Mouse (Mus musculus): Measurements from ENCODE around the gene Sorcs1. TPM values are rescaled to one million over a fixed set of nuclear protein-coding genes. Genes with fewer than 3 reads are reported as not detected.

The Sorcs1 gene
- polyA plus RNA-seq, 1 experiment: 0.12 TPM

DNA sequence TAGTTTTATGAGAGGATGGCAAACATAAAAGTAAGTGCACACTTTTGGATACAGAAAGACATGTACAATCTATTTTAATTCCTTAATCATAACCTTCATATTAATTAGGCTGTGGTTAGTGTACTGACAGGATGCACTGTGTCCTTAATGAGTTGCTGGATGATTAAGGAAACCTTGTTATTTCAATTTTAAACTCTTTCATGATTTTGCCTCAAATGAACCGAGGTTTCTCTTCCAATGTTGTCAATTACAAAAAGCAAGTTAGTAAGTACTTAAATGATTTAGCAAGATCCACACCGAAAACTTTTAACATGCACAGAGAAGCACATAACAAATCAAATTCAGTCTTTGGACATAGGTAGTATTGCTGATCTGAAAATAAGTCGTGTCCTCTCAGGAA lies 341.7 kb downstream of the Sorcs1 start:
- WGBS: 70% methylated on average over 3 of the region's 3 CpGs

DNA sequence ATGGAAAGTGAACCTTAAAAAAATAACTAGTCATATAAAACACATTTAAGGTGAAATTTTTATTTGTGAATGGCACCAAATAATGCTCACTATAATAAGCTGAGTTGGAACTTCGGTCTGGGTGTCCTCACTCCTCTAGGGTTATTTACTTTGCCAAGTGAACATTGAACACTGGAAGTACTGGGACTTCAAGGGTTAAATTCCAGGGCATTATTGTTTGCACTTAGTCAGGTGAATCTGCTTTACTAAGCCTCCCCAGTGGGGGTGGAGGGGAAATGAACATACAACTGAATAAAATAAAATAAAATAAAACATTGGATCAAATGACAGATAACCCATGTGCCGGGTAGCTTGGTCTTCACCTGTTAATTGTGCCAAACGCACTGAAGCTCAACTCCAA lies 347.3 kb downstream of the Sorcs1 start:
- DNase-seq: no peak

More for the DNA sequence above, 341.7 kb downstream of the Sorcs1 start:
- DNase-seq: no peak
- H3K4me3 ChIP-seq (replicated peaks; ENCODE audit: extremely low read depth, low read depth, low read length): no peak overlapping the region
- TF ChIP-seq POLR2A (IDR thresholded peaks at IDR 0.05; ENCODE audit: borderline replicate concordance, extremely low read depth, low read depth, low read length): no peak
- no peak for TF ChIP-seq CTCF (IDR thresholded peaks at IDR 0.05; ENCODE audit: insufficient read depth, low read length)
- H3K4me1 ChIP-seq (ENCODE audit: control insufficient read depth, insufficient read depth, low read length): no peaks in the 10 kb centered on the region

DNA sequence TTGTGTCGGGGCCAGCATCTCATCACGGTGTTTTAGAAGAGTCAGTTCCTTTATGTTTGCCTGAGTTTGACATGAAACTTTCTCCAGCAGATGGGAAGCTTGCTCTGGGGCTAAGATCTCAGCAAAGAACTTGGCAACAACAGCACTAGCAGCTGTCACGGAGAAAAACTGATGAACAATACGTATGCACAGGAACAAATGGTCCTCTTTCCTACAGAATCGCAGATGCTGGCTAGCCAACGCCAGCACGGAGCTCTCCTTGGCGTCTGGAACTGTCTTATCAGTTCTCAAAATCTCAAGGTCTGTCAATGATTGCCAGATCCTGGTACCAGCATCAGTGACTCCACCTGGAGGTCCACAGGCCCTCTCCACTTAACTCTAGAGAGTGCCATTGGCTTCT lies 350.6 kb downstream of the Sorcs1 start:
- DNase-seq: no peak
- H3K4me1 ChIP-seq (ENCODE audit: control insufficient read depth, insufficient read depth, low read length): no peaks in the 10 kb centered on the region
- TF ChIP-seq CTCF (IDR thresholded peaks at IDR 0.05; ENCODE audit: insufficient read depth, low read length) (no peak), POLR2A (IDR thresholded peaks at IDR 0.05; ENCODE audit: borderline replicate concordance, extremely low read depth, low read depth, low read length) (no peak)
- no peak overlapping the region for H3K4me3 ChIP-seq (replicated peaks; ENCODE audit: extremely low read depth, low read depth, low read length)
- WGBS: 56% methylated on average over 8 of the region's 8 CpGs

More for the DNA sequence above, 347.3 kb downstream of the Sorcs1 start:
- WGBS: 69% methylated on average over 3 of the region's 3 CpGs
- Histone ChIP-seq H3K4me1 (ENCODE audit: control insufficient read depth, insufficient read depth, low read length) (no peaks in the 10 kb centered on the region), H3K4me3 (replicated peaks; ENCODE audit: extremely low read depth, low read depth, low read length) (no peak overlapping the region)
- TF ChIP-seq POLR2A (IDR thresholded peaks at IDR 0.05; ENCODE audit: borderline replicate concordance, extremely low read depth, low read depth, low read length) (no peak), CTCF (IDR thresholded peaks at IDR 0.05; ENCODE audit: insufficient read depth, low read length) (no peak)

DNA sequence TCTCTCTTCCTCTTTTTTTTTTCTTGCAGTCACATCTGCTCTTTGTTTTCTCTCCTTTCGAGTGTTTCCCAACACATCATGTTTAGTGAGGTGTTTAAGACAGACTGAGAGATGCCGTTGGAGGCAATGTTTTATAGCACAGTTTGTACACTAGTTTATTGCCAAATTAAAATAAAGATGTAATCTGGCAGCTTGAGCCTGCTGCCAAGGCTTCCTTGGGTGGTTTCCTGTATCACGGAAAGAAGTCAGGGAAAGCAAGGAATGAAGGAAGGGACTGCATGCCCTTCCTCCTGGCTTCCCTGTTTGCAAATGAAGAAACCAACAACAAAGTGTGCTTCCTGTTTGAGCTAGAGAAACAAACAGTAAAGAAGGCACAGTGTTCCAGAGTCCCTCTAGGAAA lies 352.3 kb downstream of the Sorcs1 start:
- no peaks in the 10 kb centered on the region for H3K4me1 ChIP-seq (ENCODE audit: control insufficient read depth, insufficient read depth, low read length)
- no peak overlapping the region for H3K4me3 ChIP-seq (replicated peaks; ENCODE audit: extremely low read depth, low read depth, low read length)
- no peak for TF ChIP-seq CTCF (IDR thresholded peaks at IDR 0.05; ENCODE audit: insufficient read depth, low read length)
- no peak for TF ChIP-seq POLR2A (IDR thresholded peaks at IDR 0.05; ENCODE audit: borderline replicate concordance, extremely low read depth, low read depth, low read length)
- WGBS: 58% methylated on average over 3 of the region's 3 CpGs
- no peak for DNase-seq

GRCm38 (mm10) chr19:50325686-50326085 lies 352.8 kb downstream of the Sorcs1 start:
- TF ChIP-seq CTCF (IDR thresholded peaks at IDR 0.05; ENCODE audit: insufficient read depth, low read length) (no peak), POLR2A (IDR thresholded peaks at IDR 0.05; ENCODE audit: borderline replicate concordance, extremely low read depth, low read depth, low read length) (no peak)
- no peaks in the 10 kb centered on the region for H3K4me1 ChIP-seq (ENCODE audit: control insufficient read depth, insufficient read depth, low read length)
- no peak for DNase-seq
- no peak overlapping the region for H3K4me3 ChIP-seq (replicated peaks; ENCODE audit: extremely low read depth, low read depth, low read length)
- 86% methylated on average over 10 of the region's 10 CpGs for WGBS

GRCm38 (mm10) chr19:50307046-50307445 lies 371.4 kb downstream of the Sorcs1 start:
- H3K4me3 ChIP-seq (replicated peaks; ENCODE audit: extremely low read depth, low read depth, low read length): no peak overlapping the region
- no peaks in the 10 kb centered on the region for H3K4me1 ChIP-seq (ENCODE audit: control insufficient read depth, insufficient read depth, low read length)
- TF ChIP-seq POLR2A (IDR thresholded peaks at IDR 0.05; ENCODE audit: borderline replicate concordance, extremely low read depth, low read depth, low read length): no peak
- TF ChIP-seq CTCF (IDR thresholded peaks at IDR 0.05; ENCODE audit: insufficient read depth, low read length): no peak
- WGBS: 67% methylated on average over 2 of the region's 2 CpGs
- no peak for DNase-seq

DNA sequence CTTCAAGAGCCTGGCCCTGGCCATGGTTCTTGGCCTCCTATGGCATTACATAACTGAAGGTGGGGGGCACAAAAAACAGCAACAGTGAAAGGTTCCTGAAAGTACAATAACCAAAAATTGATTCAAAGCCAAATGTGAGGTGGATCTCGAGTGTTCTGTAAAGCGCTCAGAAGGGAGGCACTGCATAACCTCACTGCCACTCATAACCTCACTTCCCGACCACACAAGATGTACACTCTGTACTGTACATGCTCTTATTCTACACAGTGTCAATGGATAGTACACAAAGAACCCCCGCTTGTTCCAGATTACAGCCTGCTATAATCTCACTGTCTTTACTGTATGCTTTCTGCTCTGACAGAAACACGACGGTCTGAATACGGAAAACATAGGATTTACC lies 384.2 kb downstream of the Sorcs1 start:
- Histone ChIP-seq H3K4me3 (replicated peaks; ENCODE audit: extremely low read depth, low read depth, low read length) (no peak overlapping the region), H3K4me1 (ENCODE audit: control insufficient read depth, insufficient read depth, low read length) (no peaks in the 10 kb centered on the region)
- 67% methylated on average over 7 of the region's 7 CpGs for WGBS
- no peak for DNase-seq
- TF ChIP-seq POLR2A (IDR thresholded peaks at IDR 0.05; ENCODE audit: borderline replicate concordance, extremely low read depth, low read depth, low read length): no peak
- TF ChIP-seq CTCF (IDR thresholded peaks at IDR 0.05; ENCODE audit: insufficient read depth, low read length): no peak

- no peaks in the 10 kb centered on the region for H3K4me1 ChIP-seq (ENCODE audit: control insufficient read depth, insufficient read depth, low read length)
- H3K4me3 ChIP-seq (replicated peaks; ENCODE audit: extremely low read depth, low read depth, low read length): no peak overlapping the region
- WGBS: 60% methylated on average over 1 of the region's 1 CpGs
- no peak for TF ChIP-seq POLR2A (IDR thresholded peaks at IDR 0.05; ENCODE audit: borderline replicate concordance, extremely low read depth, low read depth, low read length)
- TF ChIP-seq CTCF (IDR thresholded peaks at IDR 0.05; ENCODE audit: insufficient read depth, low read length): no peak
- DNase-seq: no peak
Observed at GRCm38 (mm10) chr19:50264450-50264849, 414.0 kb downstream of the Sorcs1 start.

GRCm38 (mm10) chr19:50258718-50259413 lies 419.6 kb downstream of the Sorcs1 start:
- TF ChIP-seq CTCF (IDR thresholded peaks at IDR 0.05; ENCODE audit: insufficient read depth, low read length): 0 out of 2 replicates have a peak, but pooled peaks have one; percentile 15
- TF ChIP-seq POLR2A (IDR thresholded peaks at IDR 0.05; ENCODE audit: borderline replicate concordance, extremely low read depth, low read depth, low read length): no peak
- H3K4me1 ChIP-seq (ENCODE audit: control insufficient read depth, insufficient read depth, low read length): no peaks in the 10 kb centered on the region
- no peak overlapping the region for H3K4me3 ChIP-seq (replicated peaks; ENCODE audit: extremely low read depth, low read depth, low read length)
- 36% methylated on average over 16 of the region's 16 CpGs for WGBS
- DNase-seq: peak; percentile 3

GRCm38 (mm10) chr19:50220476-50220875 lies 458.0 kb downstream of the Sorcs1 start:
- no peak overlapping the region for H3K4me3 ChIP-seq (replicated peaks; ENCODE audit: extremely low read depth, low read depth, low read length)
- H3K4me1 ChIP-seq (ENCODE audit: control insufficient read depth, insufficient read depth, low read length): no peaks in the 10 kb centered on the region
- no peak for DNase-seq
- 67% methylated on average over 5 of the region's 5 CpGs for WGBS
- TF ChIP-seq POLR2A (IDR thresholded peaks at IDR 0.05; ENCODE audit: borderline replicate concordance, extremely low read depth, low read depth, low read length): no peak
- TF ChIP-seq CTCF (IDR thresholded peaks at IDR 0.05; ENCODE audit: insufficient read depth, low read length): no peak

Data from lung, adult 2 months (tissue).